Mouse (Mus musculus) myocyte (in vitro differentiated cells): ENCODE data around the gene Gpx3.

Source experiments
- E2F4 ChIP-seq: IDR thresholded peaks from one replicate; pipeline ENCODE4 v1.6.1; 2011; ENCODE audit warnings: mild to moderate bottlenecking, control low read depth, moderate library complexity; ENCODE audit not compliant: insufficient read depth
- MYOD1 ChIP-seq, 3 experiments: IDR thresholded peaks; one replicate each; pipeline ENCODE4 v1.6.1; 2011; ENCODE audit warnings: control low read depth in 2 of 3, low read depth in 2 of 3, mild to moderate bottlenecking in 2 of 3, moderate library complexity in 1 of 3; ENCODE audit not compliant: insufficient read length in 2 of 3, control insufficient read depth in 1 of 3
- POLR2A ChIP-seq: IDR thresholded peaks from one replicate; pipeline ENCODE4 v1.6.1; 2011; ENCODE audit warnings: low read depth, mild to moderate bottlenecking, control low read depth, moderate library complexity; ENCODE audit not compliant: insufficient read length
- POLR2AphosphoS2 ChIP-seq: IDR thresholded peaks from one replicate; pipeline ENCODE4 v1.6.1; 2011; ENCODE audit warnings: low read depth, control low read depth; ENCODE audit not compliant: insufficient read length

DNA sequence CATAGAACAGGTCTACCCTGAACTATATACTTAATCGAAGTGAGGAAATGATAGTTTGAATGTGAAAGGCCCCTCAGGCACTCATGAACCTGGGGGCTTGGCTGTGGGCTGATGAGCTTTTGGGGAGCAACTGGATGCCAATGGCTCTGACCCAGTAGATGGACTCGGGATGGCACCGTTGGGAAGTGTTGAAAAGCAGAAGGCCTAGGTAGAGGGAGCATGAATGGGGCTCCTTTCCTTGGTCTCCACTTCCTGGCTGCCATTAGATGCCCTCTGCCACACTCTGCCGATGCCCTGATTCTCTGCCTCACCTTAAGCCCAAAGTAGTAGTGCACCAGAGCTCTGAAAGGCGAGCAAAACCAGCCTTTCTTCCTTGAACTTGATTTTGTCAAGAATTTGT, 26.2 kb upstream of the Gpx3 start:
- no peak for TF ChIP-seq E2F4
- no peak for TF ChIP-seq POLR2A
- no peak for TF ChIP-seq MYOD1 (IDR thresholded peaks at IDR 0.05; ENCODE audit: control insufficient read depth in 1 of 3, insufficient read length in 2 of 3, low read depth in 2 of 3)
- TF ChIP-seq POLR2AphosphoS2 = no peak
